Mouse (Mus musculus): ENCODE results near the gene Nanos1. TPM values are rescaled to one million over a fixed set of nuclear protein-coding genes. Genes with fewer than 3 reads are reported as not detected.

Gene Nanos1
- polyA plus RNA-seq, 1 experiment: 1.3 TPM

DNA sequence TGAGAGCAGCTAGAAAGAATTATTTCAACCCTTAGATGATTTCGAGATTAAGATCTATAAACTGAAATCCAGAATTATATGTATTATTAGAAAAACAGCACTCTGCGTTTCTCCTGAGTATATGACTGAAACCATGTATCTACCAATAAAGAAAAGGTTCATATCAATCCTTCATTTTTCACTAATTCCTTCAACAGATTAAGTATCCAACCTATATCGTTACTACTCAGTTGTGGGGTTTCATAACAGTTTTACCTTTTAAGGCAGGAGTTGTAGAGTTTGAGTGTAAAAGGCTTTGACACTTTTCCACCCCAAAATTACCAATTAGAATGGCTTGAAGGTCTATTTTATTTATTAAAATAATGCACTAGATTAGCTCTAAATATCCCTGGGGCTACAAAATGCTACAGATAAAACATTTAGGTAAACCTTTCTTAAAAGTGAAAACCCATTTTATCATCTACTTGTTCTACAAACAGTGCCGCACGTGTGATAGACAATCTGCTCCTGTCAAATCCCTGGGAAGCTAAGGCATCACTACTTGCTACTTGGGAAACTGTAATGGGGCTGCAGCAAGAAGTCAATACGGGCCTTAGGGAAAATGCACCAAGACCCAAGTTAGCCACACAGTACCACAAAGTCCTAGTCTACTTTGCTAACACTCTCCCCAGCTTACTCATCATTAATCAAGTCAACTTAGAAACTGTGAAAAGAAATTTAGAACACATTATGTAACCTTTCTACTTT is 32.6 kb downstream of the Nanos1 start:
- peaks cover 5% of the 10 kb centered on the region; the same call in 1 of the 2 replicates for H3K4me1 ChIP-seq (ENCODE audit: control insufficient read depth, insufficient read depth, insufficient read length)
- DNase-seq (ENCODE audit: low read depth in 1 of 2, low spot score in 2 of 2): no peak
- 34% methylated on average over 6 of the region's 6 CpGs for WGBS
- TF ChIP-seq POLR2A (IDR thresholded peaks at IDR 0.05; ENCODE audit: low read depth, low read length) (no peak), CTCF (IDR thresholded peaks at IDR 0.05; ENCODE audit: extremely low read depth, insufficient read depth, insufficient read length, insufficient replicate concordance) (no peak)
- H3K27ac ChIP-seq (ENCODE audit: insufficient read depth, low read length): no peak overlapping the region
- H3K27me3 ChIP-seq (ENCODE audit: control insufficient read depth, insufficient read depth, low read length): no peaks in the 10 kb centered on the region
- H3K4me3 ChIP-seq (ENCODE audit: extremely low read depth, insufficient read depth, insufficient read length): no peak overlapping the region; the same call in 1 of the 2 replicates
- no peaks in the 10 kb centered on the region; the same call in 1 of the 2 replicates for H3K36me3 ChIP-seq (ENCODE audit: control insufficient read depth, insufficient read depth, low read length)

GRCm38 (mm10) chr19:60789452-60789851 is 33.7 kb downstream of the Nanos1 start:
- H3K36me3 ChIP-seq (ENCODE audit: control insufficient read depth, insufficient read depth, low read length): no peaks in the 10 kb centered on the region; the same call in 1 of the 2 replicates
- peak overlapping the region; percentile 93; the same call in 1 of the 2 replicates for H3K27ac ChIP-seq (ENCODE audit: insufficient read depth, low read length)
- TF ChIP-seq CTCF (IDR thresholded peaks at IDR 0.05; ENCODE audit: extremely low read depth, insufficient read depth, insufficient read length, insufficient replicate concordance) (no peak), POLR2A (IDR thresholded peaks at IDR 0.05; ENCODE audit: low read depth, low read length) (no peak)
- H3K4me1 ChIP-seq (ENCODE audit: control insufficient read depth, insufficient read depth, insufficient read length): peaks cover 5% of the 10 kb centered on the region; the same call in 1 of the 2 replicates
- DNase-seq (ENCODE audit: low read depth in 1 of 2, low spot score in 2 of 2): no peak
- no peaks in the 10 kb centered on the region for H3K27me3 ChIP-seq (ENCODE audit: control insufficient read depth, insufficient read depth, low read length)
- peak overlapping the region; percentile 69 for H3K4me3 ChIP-seq (ENCODE audit: extremely low read depth, insufficient read depth, insufficient read length)
- 3% methylated on average over 7 of the region's 7 CpGs for WGBS

- Histone ChIP-seq H3K27ac (ENCODE audit: insufficient read depth, low read length) (peak overlapping the region; percentile 93), H3K27me3 (ENCODE audit: control insufficient read depth, insufficient read depth, low read length) (no peaks in the 10 kb centered on the region), H3K4me1 (ENCODE audit: control insufficient read depth, insufficient read depth, insufficient read length) (peaks cover 5% of the 10 kb centered on the region; the same call in 1 of the 2 replicates), H3K4me3 (ENCODE audit: extremely low read depth, insufficient read depth, insufficient read length) (peak overlapping the region; percentile 69), H3K36me3 (ENCODE audit: control insufficient read depth, insufficient read depth, low read length) (no peaks in the 10 kb centered on the region)
- peak; percentile 9 to 35 for DNase-seq (ENCODE audit: low read depth in 1 of 2, low spot score in 2 of 2)
- under 1% methylated on average over 59 of the region's 60 CpGs for WGBS
- TF ChIP-seq CTCF (IDR thresholded peaks at IDR 0.05; ENCODE audit: extremely low read depth, insufficient read depth, insufficient read length, insufficient replicate concordance): no peak
- TF ChIP-seq POLR2A (IDR thresholded peaks at IDR 0.05; ENCODE audit: low read depth, low read length): no peak
Observed at GRCm38 (mm10) chr19:60789919-60790506, 34.2 kb downstream of the Nanos1 start.

DNA sequence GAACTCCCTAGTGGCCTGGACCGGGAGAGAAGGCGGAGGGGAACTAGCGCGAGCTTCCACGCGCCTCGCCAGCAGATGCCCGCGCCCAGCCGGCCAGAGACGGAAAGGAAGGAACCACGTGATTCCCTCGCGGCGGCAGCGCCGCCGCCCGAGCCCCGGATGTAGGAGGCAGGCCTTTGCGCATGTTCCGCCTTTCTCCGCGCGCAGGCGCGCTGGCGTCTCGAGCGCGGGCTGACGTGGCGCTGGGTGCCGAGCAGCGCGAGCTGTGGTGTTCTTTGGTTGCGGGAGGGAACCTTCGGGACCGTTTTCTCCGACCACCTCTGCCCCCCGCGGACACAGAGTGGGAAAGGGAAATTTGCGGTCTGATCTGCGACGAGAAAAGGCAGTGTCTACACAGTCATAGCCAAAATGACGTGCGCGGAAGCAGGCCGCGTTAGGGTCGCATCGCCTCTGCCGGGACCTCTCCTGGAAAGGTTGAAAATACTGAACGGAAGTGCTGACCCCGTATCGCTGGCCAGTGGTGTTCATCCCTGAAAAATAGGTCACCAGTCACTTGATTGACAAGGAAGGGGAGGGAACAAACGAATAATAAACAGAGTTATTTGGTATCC is 34.9 kb downstream of the Nanos1 start, which contains the start of gene Eif3a:
TSS of gene Eif3a (minus strand) at position 108 of the 611 bp plus-strand sequence.
- Histone ChIP-seq H3K27me3 (ENCODE audit: control insufficient read depth, insufficient read depth, low read length) (no peaks in the 10 kb centered on the region), H3K27ac (ENCODE audit: insufficient read depth, low read length) (peak within 1 kb of the TSS; percentile 93), H3K36me3 (ENCODE audit: control insufficient read depth, insufficient read depth, low read length) (no peaks in the 10 kb centered on the region), H3K4me1 (ENCODE audit: control insufficient read depth, insufficient read depth, insufficient read length) (peaks cover 5% of the 10 kb centered on the region; the same call in 1 of the 2 replicates), H3K4me3 (ENCODE audit: extremely low read depth, insufficient read depth, insufficient read length) (peak within 1 kb of the TSS; percentile 69)
- peak; percentile 89 to 90 for DNase-seq (ENCODE audit: low read depth in 1 of 2, low spot score in 2 of 2)
- under 1% methylated on average over 57 of the region's 57 CpGs for WGBS
- TF ChIP-seq CTCF (IDR thresholded peaks at IDR 0.05; ENCODE audit: extremely low read depth, insufficient read depth, insufficient read length, insufficient replicate concordance) (no peak), POLR2A (IDR thresholded peaks at IDR 0.05; ENCODE audit: low read depth, low read length) (peak; percentile 93)

GRCm38 (mm10) chr19:60791164-60791563 is 35.4 kb downstream of the Nanos1 start:
- Histone ChIP-seq H3K27me3 (ENCODE audit: control insufficient read depth, insufficient read depth, low read length) (no peaks in the 10 kb centered on the region), H3K4me1 (ENCODE audit: control insufficient read depth, insufficient read depth, insufficient read length) (peaks cover 5% of the 10 kb centered on the region; the same call in 1 of the 2 replicates), H3K27ac (ENCODE audit: insufficient read depth, low read length) (peak overlapping the region; percentile 93; the same call in 1 of the 2 replicates), H3K36me3 (ENCODE audit: control insufficient read depth, insufficient read depth, low read length) (no peaks in the 10 kb centered on the region), H3K4me3 (ENCODE audit: extremely low read depth, insufficient read depth, insufficient read length) (peak overlapping the region; percentile 69)
- 13% methylated on average over 9 of the region's 9 CpGs for WGBS
- DNase-seq (ENCODE audit: low read depth in 1 of 2, low spot score in 2 of 2): no peak
- no peak for TF ChIP-seq CTCF (IDR thresholded peaks at IDR 0.05; ENCODE audit: extremely low read depth, insufficient read depth, insufficient read length, insufficient replicate concordance)
- no peak for TF ChIP-seq POLR2A (IDR thresholded peaks at IDR 0.05; ENCODE audit: low read depth, low read length)

- no peak for DNase-seq (ENCODE audit: low read depth in 1 of 2, low spot score in 2 of 2)
Observed at GRCm38 (mm10) chr19:60793170-60793707, 37.5 kb downstream of the Nanos1 start.

More at GRCm38 (mm10) chr19:60793170-60793707, 37.5 kb downstream of the Nanos1 start:
- H3K4me1 ChIP-seq (ENCODE audit: control insufficient read depth, insufficient read depth, insufficient read length): no peaks in the 10 kb centered on the region; the same call in 1 of the 2 replicates
- no peak overlapping the region for H3K27ac ChIP-seq (ENCODE audit: insufficient read depth, low read length)
- no peak overlapping the region for H3K4me3 ChIP-seq (ENCODE audit: extremely low read depth, insufficient read depth, insufficient read length)
- no peaks in the 10 kb centered on the region for H3K27me3 ChIP-seq (ENCODE audit: control insufficient read depth, insufficient read depth, low read length)
- no peaks in the 10 kb centered on the region for H3K36me3 ChIP-seq (ENCODE audit: control insufficient read depth, insufficient read depth, low read length)
- WGBS: 86% methylated on average over 2 of the region's 2 CpGs
- TF ChIP-seq CTCF (IDR thresholded peaks at IDR 0.05; ENCODE audit: extremely low read depth, insufficient read depth, insufficient read length, insufficient replicate concordance) (no peak), POLR2A (IDR thresholded peaks at IDR 0.05; ENCODE audit: low read depth, low read length) (no peak)

All from spleen, adult 2 months (tissue).